Mouse (Mus musculus) CH12.LX (cell line): Measurements from ENCODE around the gene Pkhd1.

ENCODE experiments used
- BHLHE40 ChIP-seq: IDR thresholded peaks from 2 replicates; pipeline ENCODE4 v1.6.1; 2011; ENCODE audit warnings: mild to moderate bottlenecking, low read depth, low read length, improper control_type of control experiment
- CTCF ChIP-seq, 2 experiments: IDR thresholded peaks in 1 of 2; conservative IDR thresholded peaks in 1 of 2; 2 replicates each; pipeline ENCODE4 v1.5.1; 2011 to 2012; ENCODE audit warnings: low read depth in 2 of 2, low read length in 2 of 2, improper control_type of control experiment in 1 of 2, inconsistent platforms in 1 of 2, mild to moderate bottlenecking in 1 of 2, moderate library complexity in 1 of 2
- EP300 ChIP-seq: IDR thresholded peaks from 2 replicates; pipeline ENCODE4 v1.6.1; 2011; ENCODE audit warnings: low read length, improper control_type of control experiment
- HCFC1 ChIP-seq: IDR thresholded peaks from 2 replicates; pipeline ENCODE4 v1.6.1; 2012; ENCODE audit warnings: low read depth, mild to moderate bottlenecking, inconsistent platforms, low read length, improper control_type of control experiment
- JUND ChIP-seq: conservative IDR thresholded peaks from 2 replicates; pipeline ENCODE4 v1.6.1; 2011; ENCODE audit warnings: low read depth, low read length, improper control_type of control experiment
- MAFK ChIP-seq: IDR thresholded peaks from 2 replicates; pipeline ENCODE4 v1.6.1; 2011; ENCODE audit warnings: low read length, improper control_type of control experiment; ENCODE audit not compliant: insufficient replicate concordance
- MAX ChIP-seq: IDR thresholded peaks from 2 replicates; pipeline ENCODE4 v1.6.1; 2011; ENCODE audit warnings: low read length, improper control_type of control experiment
- MXI1 ChIP-seq: IDR thresholded peaks from 2 replicates; pipeline ENCODE4 v1.6.1; 2011; ENCODE audit warnings: mild to moderate bottlenecking, low read depth, low read length, improper control_type of control experiment
- NRF1 ChIP-seq: IDR thresholded peaks from 2 replicates; pipeline ENCODE4 v1.6.1; 2014; ENCODE audit warnings: low read depth, mild to moderate bottlenecking, inconsistent platforms, low read length, improper control_type of control experiment, moderate library complexity
- RCOR1 ChIP-seq: conservative IDR thresholded peaks from 2 replicates; pipeline ENCODE4 v1.6.1; 2012; ENCODE audit warnings: low read depth, mild to moderate bottlenecking, inconsistent platforms, low read length, improper control_type of control experiment
- SMC3 ChIP-seq: IDR thresholded peaks from 2 replicates; pipeline ENCODE4 v1.6.1; 2011; ENCODE audit warnings: low read depth, low read length, improper control_type of control experiment
- TCF12 ChIP-seq: IDR thresholded peaks from 2 replicates; pipeline ENCODE4 v1.6.1; 2014; ENCODE audit warnings: low read depth, mild to moderate bottlenecking, inconsistent platforms, low read length, improper control_type of control experiment

DNA sequence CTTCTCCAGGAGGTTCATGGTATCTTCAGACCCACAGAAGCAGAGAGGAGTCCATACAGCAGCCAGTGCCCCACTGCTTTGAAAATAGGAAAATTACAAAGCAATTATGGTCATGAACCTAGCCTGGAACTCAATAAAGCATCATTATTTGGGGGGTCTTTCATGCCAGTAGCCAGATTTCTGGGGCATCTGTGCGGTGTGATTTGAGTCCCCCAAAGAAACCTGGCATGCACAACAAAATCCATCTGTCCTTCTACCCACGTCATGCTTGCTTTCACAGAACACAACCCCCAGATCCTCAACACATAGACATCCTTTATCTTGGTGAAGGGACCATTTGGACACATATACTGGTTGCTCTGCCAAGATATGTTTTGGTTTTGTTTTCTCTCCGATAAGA is 316.2 kb downstream of the Pkhd1 start:
- TF ChIP-seq CTCF (conservative IDR thresholded peaks at IDR 0.05 in 1 of 2, IDR thresholded peaks at IDR 0.05 in 1 of 2; ENCODE audit: low read depth in 2 of 2, low read length in 2 of 2) = no peak
- no peak for TF ChIP-seq MXI1
- TF ChIP-seq SMC3 = no peak
- no peak for TF ChIP-seq NRF1
- no peak for TF ChIP-seq RCOR1
- TF ChIP-seq TCF12 = no peak
- no peak for TF ChIP-seq HCFC1
- TF ChIP-seq MAFK = no peak
- TF ChIP-seq MAX = no peak
- no peak for TF ChIP-seq BHLHE40
- no peak for TF ChIP-seq JUND
- no peak for TF ChIP-seq EP300
